Mouse (Mus musculus): ENCODE measurements around the gene Spata13. TPM values are rescaled to one million over a fixed set of nuclear protein-coding genes. Genes with fewer than 3 reads are reported as not detected.

Spata13 gene
- total RNA-seq, 2 experiments from 2014 or later: 20.2 to 33.5 TPM

Other genes starting within 250 kb of the Spata13 start
- gene C1qtnf9, start 134.1 kb downstream of the Spata13 start, total RNA-seq (2015): not detected in 2 replicates
- not detected in 2 replicates for gene C1qtnf9, start 134.1 kb downstream of the Spata13 start, total RNA-seq (2017)
- gene Mipep, start 150.6 kb downstream of the Spata13 start, total RNA-seq (2015): 15.8 and 20.6 TPM in 2 replicates
- 23.1 and 24.2 TPM in 2 replicates for gene Mipep, start 150.6 kb downstream of the Spata13 start, total RNA-seq (2017)

Measured in megakaryocyte progenitor cell, adult 5-6 weeks (primary cell).